29 mouse cellular contexts compared by ENCODE assay signal in genomic region chr14:85849490-85849889, GRCm38 (mm10).
DNase-seq lines count a peak whose midpoint lies in the region; ATAC-seq and TF ChIP-seq lines count a peak whose summit lies in the region.
"Had no signal": no experiment of that assay in that cellular context is flagged by ENCODE, and none has a peak within 500 bp of the region (broad histone marks: within the 10 kb centered on the region; RNA-seq: fewer than 3 reads in every experiment).

No protein-coding gene starts in this region.

- peak; percentile 21 for DNase-seq in 416B (ENCODE audit: low read depth)
- no peak for DNase-seq in gastrocnemius, adult 2 months
- no peak for DNase-seq in embryo, embryonic 10 days (ENCODE audit: low spot score)
- DNase-seq in lung, adult 18-20 months, result no peak
- DNase-seq: adrenal gland, adult 8-10 months; adrenal gland, postnatal 36 days; B cell, adult 2 months; cerebellum, adult 18-20 months; cerebellum, adult 9-10 months; cerebellum, postnatal 14 days; embryo, embryonic 11 days; gastrocnemius, postnatal 10 days; gastrocnemius, postnatal 36 days; heart, adult 11 months; heart, postnatal 10 days; heart, postnatal 4 days had no signal

- ATAC-seq in common myeloid progenitor, adult 5-6 weeks (replicated peaks; ENCODE audit: low read depth, poor library complexity, severe bottlenecking), result peak; percentile 98
- ATAC-seq in megakaryocyte, adult 5-6 weeks (ENCODE audit: poor library complexity, severe bottlenecking), result peak; percentile 43; the same call in 1 of the 2 replicates
- ATAC-seq: activated CD4-positive, CD25-positive, alpha-beta regulatory T cell, adult 4 months; forebrain, embryonic 15.5 days; intestine, postnatal 0 days had no signal

- intact Hi-C loops in gastrocnemius, adult 2 months (cut with DNase I), result no loop called here

- TF ChIP-seq CTCF in gastrocnemius, adult 2 months (IDR thresholded peaks at IDR 0.05), result no peak

- no peak overlapping the region for H3K27ac ChIP-seq in gastrocnemius, adult 2 months
- H3K27ac ChIP-seq: embryonic facial prominence, embryonic 10.5 days; embryonic facial prominence, embryonic 13.5 days; forebrain, embryonic 12.5 days; forebrain, embryonic 15.5 days; heart, embryonic 15.5 days; hindbrain, embryonic 12.5 days; hindbrain, embryonic 15.5 days had no signal

- no peak overlapping the region for H3K4me3 ChIP-seq in gastrocnemius, adult 2 months
- H3K4me3 ChIP-seq: embryonic facial prominence, embryonic 10.5 days; embryonic facial prominence, embryonic 13.5 days; erythroblast, embryonic 14.5 days; forebrain, embryonic 12.5 days; forebrain, embryonic 15.5 days; heart, embryonic 12.5 days; heart, embryonic 15.5 days; hindbrain, embryonic 12.5 days; hindbrain, embryonic 15.5 days had no signal
